Mouse (Mus musculus) neural tube, embryonic 12.5 days (tissue): Measurements from ENCODE around the gene Dedd2. TPM values are rescaled to one million over a fixed set of nuclear protein-coding genes. Genes with fewer than 3 reads are reported as not detected.

ENCODE experiments used
- ATAC-seq: fragments of 200-750 bp; cut with Nextera tagmentation; 2 replicates; pipeline ENCODE4 v1.8.0; 2017; ENCODE audit warnings: low read depth, mild to moderate bottlenecking, moderate TSS enrichment, moderate library complexity; ENCODE audit not compliant: low FRiP score
- H3K27ac ChIP-seq: fragments of 300-500 bp; sonication (generic); 2 replicates; pipeline ENCODE4 v1.5.1; 2016
- H3K27me3 ChIP-seq: fragments of 300-500 bp; sonication (generic); replicated peaks from 2 replicates; pipeline ENCODE4 v1.6.1; 2016; ENCODE audit warnings: mild to moderate bottlenecking
- H3K36me3 ChIP-seq: fragments of 300-500 bp; sonication (generic); 2 replicates; pipeline ENCODE4 v1.6.1; 2016; ENCODE audit warnings: mild to moderate bottlenecking
- H3K4me1 ChIP-seq: fragments of 300-500 bp; sonication (generic); 2 replicates; pipeline ENCODE4 v1.6.1; 2016
- H3K4me2 ChIP-seq: fragments of 300-500 bp; sonication (generic); replicated peaks from 2 replicates; pipeline ENCODE4 v1.6.1; 2016; ENCODE audit warnings: mild to moderate bottlenecking
- H3K4me3 ChIP-seq: fragments of 300-500 bp; sonication (generic); 2 replicates; pipeline ENCODE4 v1.5.1; 2016
- H3K9ac ChIP-seq: fragments of 300-500 bp; sonication (generic); 2 replicates; pipeline ENCODE4 v1.6.1; 2016; ENCODE audit warnings: mild to moderate bottlenecking
- H3K9me3 ChIP-seq: fragments of 300-500 bp; sonication (generic); 2 replicates; pipeline ENCODE4 v1.6.1; 2016; ENCODE audit warnings: mild to moderate bottlenecking
- WGBS: fragments of 180-500 bp; shearing (Covaris S2); methylation state at CpG from one replicate; pipeline ENCODE4 v1.1.7; 2016; 5-methylcytosine and 5-hydroxymethylcytosine counted together
- polyA plus RNA-seq: library from polyadenylated mRNA; unstranded; fragments of >200 nt; fragmentation: Nextera tagmentation; extraction: Ambion mirVana; gene quantifications from 2 replicates; pipeline ENCODE4 v1.2.1, GENCODE M21; 2016

Dedd2 gene
- polyA plus RNA-seq, 1 experiment from 2014 or later, result 15.5 TPM

GRCm38 (mm10) chr7:25181331-25181790 is 39.1 kb downstream of the Dedd2 start:
- WGBS, result 3% methylated on average over 15 of the region's 15 CpGs
- no peak overlapping the region for H3K9ac ChIP-seq
- no peak for ATAC-seq
- peaks cover 52% of the 10 kb centered on the region for H3K27me3 ChIP-seq
- peaks cover 36% of the 10 kb centered on the region for H3K4me1 ChIP-seq
- no peak overlapping the region for H3K27ac ChIP-seq
- no peaks in the 10 kb centered on the region for H3K9me3 ChIP-seq
- H3K36me3 ChIP-seq, result no peaks in the 10 kb centered on the region
- 0 out of 2 replicates have a peak overlapping the region, but pooled peaks have one; percentile 11 for H3K4me3 ChIP-seq
- peak overlapping the region; percentile 72 for H3K4me2 ChIP-seq

- Histone ChIP-seq H3K4me1 (peaks cover 44% of the 10 kb centered on the region), H3K36me3 (no peaks in the 10 kb centered on the region), H3K27me3 (peaks cover 52% of the 10 kb centered on the region), H3K4me2 (peak overlapping the region; percentile 72), H3K9me3 (no peaks in the 10 kb centered on the region), H3K4me3 (peak overlapping the region; percentile 62; the same call in 1 of the 2 replicates), H3K9ac (peak overlapping the region; percentile 13; the same call in 1 of the 2 replicates), H3K27ac (no peak overlapping the region)
- ATAC-seq, result no peak
- 6% methylated on average over 6 of the region's 6 CpGs for WGBS
These were observed 39.9 kb downstream of the Dedd2 start for GRCm38 (mm10) chr7:25180512-25180911.

GRCm38 (mm10) chr7:25179606-25180161 is 40.7 kb downstream of the Dedd2 start, which contains the start of gene Pou2f2:
Gene Pou2f2, minus strand, starts transcription at chr7:25179726.
- Histone ChIP-seq H3K36me3 (no peaks in the 10 kb centered on the region), H3K9me3 (no peaks in the 10 kb centered on the region), H3K4me2 (peak within 1 kb of the TSS; percentile 72), H3K27ac (peak within 1 kb of the TSS; percentile 93), H3K4me3 (peak within 1 kb of the TSS; percentile 62), H3K9ac (peak within 1 kb of the TSS; percentile 90), H3K4me1 (peaks cover 47% of the 10 kb centered on the region), H3K27me3 (peaks cover 52% of the 10 kb centered on the region)
- 1% methylated on average over 33 of the region's 56 CpGs for WGBS
- peak; percentile 88 for ATAC-seq

DNA sequence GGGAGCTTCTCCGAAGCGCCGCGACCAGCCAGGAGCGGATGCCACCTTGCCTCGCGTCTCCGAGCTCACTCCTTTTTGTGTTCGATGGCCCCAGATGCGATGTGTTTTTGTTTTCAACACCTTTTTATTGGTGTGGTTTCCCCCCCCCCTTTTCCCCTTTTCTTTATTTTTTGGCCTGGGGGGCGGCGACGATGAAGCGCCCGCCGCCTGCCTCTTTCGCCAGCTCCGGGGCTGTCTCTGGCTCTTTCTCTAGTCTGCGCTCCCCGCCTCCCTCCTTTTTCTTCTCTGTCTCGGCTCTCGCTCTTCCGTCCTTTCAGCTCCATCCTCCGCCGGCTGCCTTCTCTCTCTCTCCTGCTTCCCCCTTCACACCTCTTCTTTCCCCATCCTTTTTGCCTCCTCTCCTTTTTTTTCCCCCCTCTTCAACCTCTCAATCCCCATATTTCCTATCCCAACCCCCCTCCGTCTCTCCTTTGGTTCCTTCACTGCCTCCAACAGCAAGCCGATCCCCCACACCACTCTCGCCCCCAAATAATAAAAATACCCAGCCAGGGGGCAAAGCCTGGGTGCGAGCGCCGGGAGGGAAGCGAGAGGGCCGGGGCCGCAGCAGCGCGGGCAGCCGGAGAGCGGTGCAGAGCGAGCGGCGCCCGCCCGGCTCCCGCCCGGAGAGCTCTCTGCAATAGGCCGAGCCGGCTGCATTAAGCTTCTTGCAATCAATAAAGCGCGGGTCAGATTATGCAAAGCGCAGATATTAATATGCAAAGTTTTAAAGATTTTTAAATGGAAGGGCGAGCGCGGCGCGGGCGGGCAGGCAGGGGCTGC is 41.4 kb downstream of the Dedd2 start:
- Histone ChIP-seq H3K36me3 (no peaks in the 10 kb centered on the region), H3K9ac (peak overlapping the region; percentile 90), H3K9me3 (no peaks in the 10 kb centered on the region), H3K4me2 (peak overlapping the region; percentile 72), H3K4me3 (peak overlapping the region; percentile 62), H3K27me3 (peaks cover 52% of the 10 kb centered on the region), H3K27ac (peak overlapping the region; percentile 93), H3K4me1 (peaks cover 53% of the 10 kb centered on the region)
- peak; percentile 70 for ATAC-seq
- WGBS, result 1% methylated on average over 53 of the region's 56 CpGs

DNA sequence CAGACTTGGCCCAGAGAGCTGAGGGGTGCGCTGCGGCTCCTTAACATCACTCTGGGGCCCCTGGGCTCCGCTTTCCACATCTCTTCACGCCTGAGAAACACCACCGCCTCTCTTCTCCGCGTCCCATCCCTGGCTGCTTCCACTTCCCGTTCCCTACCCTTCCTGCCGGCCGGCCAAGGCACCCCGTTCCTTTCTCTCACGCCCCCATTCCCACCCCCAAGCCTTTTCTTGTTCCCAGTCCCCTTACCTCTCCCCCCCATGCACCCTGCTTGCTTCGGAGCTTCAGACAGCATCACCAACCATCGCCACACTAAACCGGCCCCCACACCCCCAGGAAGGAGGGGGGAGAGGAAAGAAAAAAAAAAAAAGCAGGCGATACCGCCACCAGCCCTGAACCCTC is 42.1 kb downstream of the Dedd2 start:
- Histone ChIP-seq H3K9ac (peak overlapping the region; percentile 90), H3K4me2 (peak overlapping the region; percentile 72), H3K27ac (peak overlapping the region; percentile 93; the same call in 1 of the 2 replicates), H3K4me3 (peak overlapping the region; percentile 62), H3K4me1 (peaks cover 59% of the 10 kb centered on the region), H3K36me3 (no peaks in the 10 kb centered on the region), H3K27me3 (peaks cover 47% of the 10 kb centered on the region), H3K9me3 (no peaks in the 10 kb centered on the region)
- 1% methylated on average over 17 of the region's 17 CpGs for WGBS
- no peak for ATAC-seq

GRCm38 (mm10) chr7:25174343-25174742 is 46.1 kb downstream of the Dedd2 start:
- no peak overlapping the region for H3K9ac ChIP-seq

DNA sequence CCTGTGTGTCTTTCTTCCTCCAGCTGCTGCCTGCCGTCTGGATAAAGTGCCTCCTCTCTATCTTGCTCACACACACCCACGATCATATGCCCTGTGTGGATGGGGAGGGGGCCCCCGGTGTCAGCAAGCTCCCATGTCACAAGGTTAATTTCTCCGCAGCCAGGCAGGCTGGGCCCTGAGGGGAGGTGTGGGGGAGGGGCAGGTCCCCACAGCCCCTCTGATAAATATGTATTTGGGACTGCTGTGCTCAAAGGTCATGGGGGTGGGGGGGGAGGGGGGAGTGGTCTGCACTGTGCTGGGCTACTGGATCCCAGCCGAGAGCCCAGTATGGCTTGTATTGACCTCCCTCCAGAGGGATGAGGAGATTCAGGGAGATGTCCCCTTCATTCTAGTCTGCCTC is 47.7 kb downstream of the Dedd2 start:
- Histone ChIP-seq H3K36me3 (no peaks in the 10 kb centered on the region), H3K4me3 (no peak overlapping the region), H3K9me3 (no peaks in the 10 kb centered on the region), H3K9ac (no peak overlapping the region), H3K4me1 (peaks cover 45% of the 10 kb centered on the region), H3K27me3 (peaks cover 13% of the 10 kb centered on the region; the same call in 1 of the 2 replicates), H3K4me2 (peak overlapping the region; percentile 72), H3K27ac (peak overlapping the region; percentile 33; the same call in 1 of the 2 replicates)
- ATAC-seq, result no peak; the same call in 1 of the 2 replicates
- WGBS, result 37% methylated on average over 5 of the region's 5 CpGs

More at GRCm38 (mm10) chr7:25174343-25174742, 46.1 kb downstream of the Dedd2 start:
- WGBS, result 47% methylated on average over 11 of the region's 11 CpGs
- Histone ChIP-seq H3K4me1 (peaks cover 51% of the 10 kb centered on the region), H3K27ac (no peak overlapping the region), H3K36me3 (no peaks in the 10 kb centered on the region), H3K9me3 (no peaks in the 10 kb centered on the region), H3K4me3 (no peak overlapping the region), H3K27me3 (peaks cover 15% of the 10 kb centered on the region; the same call in 1 of the 2 replicates), H3K4me2 (peak overlapping the region; percentile 72)
- ATAC-seq, result no peak

GRCm38 (mm10) chr7:25170583-25170982 is 49.8 kb downstream of the Dedd2 start:
- no peaks in the 10 kb centered on the region for H3K27me3 ChIP-seq
- no peak overlapping the region for H3K9ac ChIP-seq
- H3K36me3 ChIP-seq, result no peaks in the 10 kb centered on the region
- ATAC-seq, result no peak
- no peak overlapping the region for H3K4me3 ChIP-seq
- no peak overlapping the region for H3K4me2 ChIP-seq
- no peaks in the 10 kb centered on the region for H3K9me3 ChIP-seq
- no peak overlapping the region for H3K27ac ChIP-seq
- 52% methylated on average over 3 of the region's 3 CpGs for WGBS
- H3K4me1 ChIP-seq, result peaks cover 28% of the 10 kb centered on the region

DNA sequence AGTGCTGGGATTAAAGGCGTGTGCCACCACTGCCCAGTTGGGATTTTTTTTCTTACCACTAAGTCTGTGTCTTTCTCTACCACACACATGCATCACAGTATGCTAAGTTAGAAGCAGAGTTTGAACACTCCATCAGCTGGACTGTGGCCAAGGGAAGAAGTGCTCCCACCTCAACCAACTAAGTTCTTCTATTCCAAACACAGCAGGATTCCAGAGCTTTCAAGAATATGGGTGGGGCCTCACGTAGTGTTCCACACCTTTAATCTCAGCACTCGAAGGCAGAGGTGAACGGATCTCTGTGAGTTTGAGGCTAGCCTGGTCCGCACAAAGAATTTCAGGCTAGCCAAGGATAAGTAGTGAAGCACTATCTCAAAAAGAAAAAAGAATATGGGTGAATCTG is 54.3 kb downstream of the Dedd2 start:
- no peak for ATAC-seq
- Histone ChIP-seq H3K9me3 (no peaks in the 10 kb centered on the region), H3K36me3 (no peaks in the 10 kb centered on the region)

GRCm38 (mm10) chr7:25156158-25156648 is 64.2 kb downstream of the Dedd2 start:
- no peaks in the 10 kb centered on the region for H3K9me3 ChIP-seq
- no peaks in the 10 kb centered on the region for H3K27me3 ChIP-seq
- peak overlapping the region; percentile 54 for H3K4me2 ChIP-seq
- ATAC-seq, result no peak
- no peak overlapping the region for H3K9ac ChIP-seq
- H3K36me3 ChIP-seq, result no peaks in the 10 kb centered on the region
- peaks cover 55% of the 10 kb centered on the region for H3K4me1 ChIP-seq
- no peak overlapping the region for H3K4me3 ChIP-seq
- no peak overlapping the region for H3K27ac ChIP-seq
- 35% methylated on average over 14 of the region's 14 CpGs for WGBS

More for the DNA sequence above, 54.3 kb downstream of the Dedd2 start:
- H3K9ac ChIP-seq, result no peak overlapping the region
- WGBS, result 84% methylated on average over 5 of the region's 5 CpGs
- peaks cover 3% of the 10 kb centered on the region; the same call in 1 of the 2 replicates for H3K4me1 ChIP-seq
- H3K27ac ChIP-seq, result no peak overlapping the region
- H3K4me2 ChIP-seq, result no peak overlapping the region
- H3K27me3 ChIP-seq, result no peaks in the 10 kb centered on the region
- no peak overlapping the region for H3K4me3 ChIP-seq

- Histone ChIP-seq H3K36me3 (no peaks in the 10 kb centered on the region), H3K4me2 (peak overlapping the region; percentile 54), H3K27ac (no peak overlapping the region; the same call in 1 of the 2 replicates), H3K4me1 (peaks cover 61% of the 10 kb centered on the region), H3K27me3 (no peaks in the 10 kb centered on the region), H3K4me3 (no peak overlapping the region), H3K9me3 (no peaks in the 10 kb centered on the region), H3K9ac (peak overlapping the region; percentile 58; the same call in 1 of the 2 replicates)
- no peak for ATAC-seq
- WGBS, result 14% methylated on average over 17 of the region's 17 CpGs
These were observed 64.8 kb downstream of the Dedd2 start for GRCm38 (mm10) chr7:25155469-25156157.
